Mouse (Mus musculus) spleen, adult 2 months (tissue): ENCODE results near the gene Vangl2.

Experiments used
- CTCF ChIP-seq: fragments of 200-500 bp; IDR thresholded peaks from 2 replicates; pipeline ENCODE4 v1.5.1; 2011; ENCODE audit warnings: mild to moderate bottlenecking, inconsistent platforms; ENCODE audit not compliant: insufficient read depth, insufficient read length, insufficient replicate concordance; ENCODE audit errors: extremely low read depth
- POLR2A ChIP-seq: fragments of 200-500 bp; IDR thresholded peaks from 2 replicates; pipeline ENCODE4 v1.6.1; 2011; ENCODE audit warnings: low read depth, low read length, inconsistent platforms

DNA sequence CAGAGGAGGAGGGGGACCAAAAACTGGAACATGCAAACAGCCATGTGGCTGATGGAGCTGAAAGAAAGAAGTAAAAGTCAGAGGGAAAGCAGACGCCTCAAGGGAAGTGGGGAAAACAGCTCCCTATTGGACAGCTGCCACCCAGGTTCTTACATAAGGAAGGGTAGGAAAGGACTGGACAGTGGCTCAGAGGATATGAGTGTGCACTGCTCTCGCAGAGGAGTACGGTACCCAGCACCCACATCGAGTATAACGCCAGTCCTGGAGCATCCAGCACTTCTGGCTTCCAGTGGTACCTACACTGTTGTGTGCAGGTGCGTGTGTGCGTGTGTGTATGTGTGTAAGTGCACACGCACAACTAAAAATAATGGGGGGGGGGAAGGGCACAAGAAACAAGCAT is 18.2 kb upstream of the Vangl2 start:
- TF ChIP-seq CTCF (no peak), POLR2A (no peak)
